Mouse (Mus musculus) hindbrain, postnatal 0 days (tissue): ENCODE measurements around the gene Bmp6. TPM values are rescaled to one million over a fixed set of nuclear protein-coding genes. Genes with fewer than 3 reads are reported as not detected.

ENCODE experiments used
- ATAC-seq: fragments of 200-750 bp; cut with Nextera tagmentation; 2 replicates; pipeline ENCODE4 v1.8.0; 2017; ENCODE audit warnings: mild to moderate bottlenecking, moderate TSS enrichment, moderate library complexity
- DNase-seq: peaks from one replicate; pipeline ENCODE4 v3.0.0-alpha.2; 2015; ENCODE audit warnings: low spot score
- H3K27ac ChIP-seq: fragments of 300-500 bp; sonication (generic); 2 replicates; pipeline ENCODE4 v1.5.1; 2014; ENCODE audit warnings: mild to moderate bottlenecking
- H3K27me3 ChIP-seq: fragments of 300-500 bp; sonication (generic); 2 replicates; pipeline ENCODE4 v1.6.1; 2014; ENCODE audit warnings: low read length, mixed read lengths; ENCODE audit not compliant: insufficient read depth
- H3K36me3 ChIP-seq: fragments of 300-500 bp; sonication (generic); 2 replicates; pipeline ENCODE4 v1.6.1; 2014; ENCODE audit warnings: low read length, mixed read lengths; ENCODE audit not compliant: insufficient read depth
- H3K4me1 ChIP-seq: fragments of 300-500 bp; sonication (generic); 2 replicates; pipeline ENCODE4 v1.6.1; 2014; ENCODE audit warnings: antibody characterized with exemption, low read length, mixed read lengths; ENCODE audit not compliant: insufficient read depth
- H3K4me2 ChIP-seq: fragments of 300-500 bp; sonication (generic); 2 replicates; pipeline ENCODE4 v1.6.1; 2014; ENCODE audit warnings: low read depth, mild to moderate bottlenecking, low read length, moderate library complexity, mixed read lengths
- H3K4me3 ChIP-seq: fragments of 300-500 bp; sonication (generic); 2 replicates; pipeline ENCODE4 v1.5.1; 2014; ENCODE audit warnings: low read length
- H3K9ac ChIP-seq: fragments of 300-500 bp; sonication (generic); replicated peaks from 2 replicates; pipeline ENCODE4 v1.6.1; 2014; ENCODE audit warnings: mild to moderate bottlenecking, low read length, moderate library complexity, mixed read lengths
- H3K9me3 ChIP-seq: fragments of 300-500 bp; sonication (generic); 2 replicates; pipeline ENCODE4 v1.6.1; 2016; ENCODE audit warnings: low read length, mixed read lengths
- CTCF ChIP-seq: IDR thresholded peaks from 2 replicates; pipeline ENCODE4 v1.5.1; 2016; ENCODE audit warnings: antibody characterized with exemption, control low read depth, low read depth
- WGBS: fragments of 180-500 bp; shearing (Covaris S2); extraction: QIAGEN DNeasy Blood & Tissue Kit; methylation state at CpG from one replicate; pipeline ENCODE4 v1.1.7; 2014; 5-methylcytosine and 5-hydroxymethylcytosine counted together
- polyA plus RNA-seq: library from polyadenylated mRNA; unstranded; fragments of >200 nt; fragmentation: Nextera tagmentation; extraction: Ambion mirVana; gene quantifications from 2 replicates; pipeline ENCODE4 v1.2.1, GENCODE M21; 2015
- total RNA-seq: library from RNA; depleted of rRNA; stranded (reverse); fragments of >200 nt; gene quantifications from 2 replicates; pipeline ENCODE4 v1.2.3, GENCODE M21; 2014; rRNA removed

Gene Bmp6
- 19.4 and 20.9 TPM in 2 replicates for total RNA-seq
- 5.2 and 5.3 TPM in 2 replicates for polyA plus RNA-seq

GRCm38 (mm10) chr13:38344713-38345430 is at the start of gene Bmp6:
Bmp6 (plus strand) TSS chr13:38345107.
- peak within 1 kb of the TSS; percentile 41 for H3K9ac ChIP-seq
- peaks cover 22% of the 10 kb centered on the region for H3K4me1 ChIP-seq
- WGBS, result 2% methylated on average over 53 of the region's 54 CpGs
- no peaks in the 10 kb centered on the region for H3K36me3 ChIP-seq
- no peak for TF ChIP-seq CTCF
- peak within 1 kb of the TSS; percentile 63 for H3K4me2 ChIP-seq
- H3K27ac ChIP-seq, result no peak within 1 kb of the TSS; the same call in 1 of the 2 replicates
- DNase-seq (peak; percentile 85), ATAC-seq (peak; percentile 86)
- H3K4me3 ChIP-seq, result peak within 1 kb of the TSS; percentile 40
- peaks cover 18% of the 10 kb centered on the region for H3K27me3 ChIP-seq
- no peaks in the 10 kb centered on the region for H3K9me3 ChIP-seq

- Histone ChIP-seq H3K36me3 (no peaks in the 10 kb centered on the region), H3K4me1 (no peaks in the 10 kb centered on the region), H3K4me3 (no peak overlapping the region), H3K27ac (no peak overlapping the region), H3K4me2 (no peak overlapping the region), H3K9me3 (no peaks in the 10 kb centered on the region), H3K27me3 (no peaks in the 10 kb centered on the region), H3K9ac (no peak overlapping the region)
- no peak for DNase-seq
- no peak for ATAC-seq
- no peak for TF ChIP-seq CTCF
- 56% methylated on average over 8 of the region's 8 CpGs for WGBS
These were observed 48.7 kb upstream of the Bmp6 start for GRCm38 (mm10) chr13:38296166-38296565.

- DNase-seq, result peak; percentile 26
- WGBS, result 62% methylated on average over 8 of the region's 8 CpGs
These were observed 48.3 kb upstream of the Bmp6 start for GRCm38 (mm10) chr13:38296601-38297000.

GRCm38 (mm10) chr13:38311125-38311524 is 33.8 kb upstream of the Bmp6 start:
- H3K4me1 ChIP-seq, result no peaks in the 10 kb centered on the region
- H3K9ac ChIP-seq, result no peak overlapping the region
- DNase-seq (no peak), ATAC-seq (no peak)
- no peaks in the 10 kb centered on the region for H3K27me3 ChIP-seq
- H3K4me3 ChIP-seq, result no peak overlapping the region
- WGBS, result 92% methylated on average over 3 of the region's 3 CpGs
- no peak overlapping the region for H3K4me2 ChIP-seq
- H3K36me3 ChIP-seq, result no peaks in the 10 kb centered on the region
- TF ChIP-seq CTCF, result no peak
- H3K9me3 ChIP-seq, result no peaks in the 10 kb centered on the region
- no peak overlapping the region for H3K27ac ChIP-seq

More at GRCm38 (mm10) chr13:38296601-38297000, 48.3 kb upstream of the Bmp6 start:
- H3K4me3 ChIP-seq, result no peak overlapping the region
- no peak for ATAC-seq
- H3K4me2 ChIP-seq, result no peak overlapping the region
- no peaks in the 10 kb centered on the region for H3K4me1 ChIP-seq
- no peaks in the 10 kb centered on the region for H3K9me3 ChIP-seq
- TF ChIP-seq CTCF, result no peak
- H3K36me3 ChIP-seq, result no peaks in the 10 kb centered on the region
- H3K27me3 ChIP-seq, result no peaks in the 10 kb centered on the region
- no peak overlapping the region for H3K9ac ChIP-seq
- no peak overlapping the region for H3K27ac ChIP-seq

- Histone ChIP-seq H3K4me3 (no peak overlapping the region), H3K27me3 (no peaks in the 10 kb centered on the region), H3K9ac (no peak overlapping the region), H3K27ac (no peak overlapping the region), H3K36me3 (no peaks in the 10 kb centered on the region), H3K4me1 (no peaks in the 10 kb centered on the region), H3K4me2 (no peak overlapping the region), H3K9me3 (no peaks in the 10 kb centered on the region)
- TF ChIP-seq CTCF, result no peak
- 84% methylated on average over 12 of the region's 12 CpGs for WGBS
- ATAC-seq, result no peak
- DNase-seq, result no peak
These were observed 32.4 kb upstream of the Bmp6 start for GRCm38 (mm10) chr13:38312357-38313040.

GRCm38 (mm10) chr13:38314590-38314989 is 30.3 kb upstream of the Bmp6 start:
- Histone ChIP-seq H3K9me3 (no peaks in the 10 kb centered on the region), H3K4me2 (no peak overlapping the region), H3K9ac (no peak overlapping the region), H3K27me3 (no peaks in the 10 kb centered on the region), H3K27ac (no peak overlapping the region), H3K36me3 (no peaks in the 10 kb centered on the region), H3K4me3 (no peak overlapping the region), H3K4me1 (no peaks in the 10 kb centered on the region)
- WGBS, result 86% methylated on average over 7 of the region's 7 CpGs
- ATAC-seq, result no peak
- no peak for TF ChIP-seq CTCF
- DNase-seq, result no peak

GRCm38 (mm10) chr13:38318418-38318817 is 26.5 kb upstream of the Bmp6 start:
- no peak for DNase-seq
- WGBS, result 89% methylated on average over 1 of the region's 1 CpGs
- no peaks in the 10 kb centered on the region for H3K36me3 ChIP-seq
- TF ChIP-seq CTCF, result no peak
- H3K4me2 ChIP-seq, result no peak overlapping the region
- ATAC-seq, result no peak
- H3K27me3 ChIP-seq, result no peaks in the 10 kb centered on the region
- no peaks in the 10 kb centered on the region for H3K4me1 ChIP-seq
- H3K4me3 ChIP-seq, result no peak overlapping the region
- no peaks in the 10 kb centered on the region for H3K9me3 ChIP-seq
- no peak overlapping the region for H3K27ac ChIP-seq
- H3K9ac ChIP-seq, result no peak overlapping the region
